Mouse (Mus musculus) right cerebral cortex, postnatal 36 days (tissue): ENCODE data around the gene Prss2.
"Not testable (repeated sequence)": the region's sequence is repeated elsewhere in the genome, so short reads cannot be mapped to it uniquely, and the experiment has no call there.

ENCODE experiments used
- DNase-seq, 2 experiments: peaks; one replicate each; pipeline ENCODE4 v3.0.0; 2022; ENCODE audit warnings: low spot score in 2 of 2, mixed read lengths in 1 of 2

Gene Prss2

GRCm38 (mm10) chr6:41521487-41521886, at the start of gene Prss2:
Gene Prss2, plus strand, starts transcription at chr6:41521787.
- DNase-seq = no peak

GRCm38 (mm10) chr6:41499374-41499773, 22.2 kb upstream of the Prss2 start:
- DNase-seq = no peak

GRCm38 (mm10) chr6:41504915-41505314, 16.7 kb upstream of the Prss2 start:
- no peak for DNase-seq

DNA sequence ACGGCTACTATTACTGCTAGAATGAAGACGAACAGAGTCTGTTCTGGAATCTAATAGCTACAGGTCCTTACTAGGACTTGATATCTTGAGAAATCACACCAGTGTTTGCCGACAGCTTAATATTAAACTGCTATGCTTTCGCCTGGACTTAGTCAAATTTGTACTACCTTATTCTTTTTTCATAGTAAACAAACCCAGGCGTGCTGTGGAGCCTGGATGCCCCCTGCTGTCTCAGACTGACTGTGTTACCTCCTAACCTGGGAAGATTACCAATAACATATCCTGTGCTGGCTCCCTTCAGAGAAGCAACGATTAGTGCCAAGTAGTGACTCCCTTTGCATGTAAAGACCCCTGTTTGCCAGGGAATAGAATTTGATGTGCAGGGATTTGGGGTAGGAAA, 16.3 kb upstream of the Prss2 start:
- no peak for DNase-seq

- no peak for DNase-seq
These were observed 3.5 kb upstream of the Prss2 start for GRCm38 (mm10) chr6:41518017-41518524.

DNA sequence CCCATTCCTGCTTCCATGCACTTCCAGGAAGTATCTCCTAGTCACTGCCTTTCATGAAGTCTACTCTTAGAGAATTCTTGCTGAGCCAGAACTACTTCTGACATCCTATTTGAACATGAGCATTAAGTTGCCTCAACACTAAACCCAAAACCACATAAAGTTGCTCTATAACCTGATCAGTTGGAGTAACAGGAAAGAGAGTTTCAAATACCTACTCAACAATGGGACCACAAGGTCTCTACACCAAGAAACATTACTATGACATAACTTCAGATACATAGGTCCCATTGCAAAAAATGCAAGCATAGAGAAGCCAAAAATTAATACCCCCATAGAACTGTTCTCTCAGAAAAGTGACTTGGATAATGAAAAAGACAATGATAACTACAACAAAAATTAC, 4.9 kb downstream of the Prss2 start:
- no peak for DNase-seq

GRCm38 (mm10) chr6:41527402-41527801, 5.8 kb downstream of the Prss2 start:
- DNase-seq = no peak

DNA sequence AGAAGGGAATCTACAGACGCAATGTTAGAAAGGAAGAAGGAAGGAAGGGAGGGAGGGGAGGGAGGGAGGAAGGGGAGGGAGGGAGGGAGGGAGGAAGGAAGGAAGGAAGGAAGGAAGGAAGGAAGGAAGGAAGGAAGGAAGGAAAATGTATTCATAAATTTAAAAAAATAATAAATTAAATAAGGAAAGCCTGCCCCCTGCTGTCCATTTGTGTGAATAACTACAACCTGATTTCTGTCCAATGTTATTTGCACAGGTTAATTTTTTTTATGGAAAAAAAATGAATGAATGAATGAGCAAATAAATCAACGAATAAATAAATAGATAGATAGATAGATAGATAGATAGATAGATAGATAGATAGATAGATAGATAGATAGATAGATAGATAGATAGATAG, 8.4 kb downstream of the Prss2 start:
- not testable (repeated sequence) for DNase-seq

GRCm38 (mm10) chr6:41532181-41532580, 10.6 kb downstream of the Prss2 start:
- no peak for DNase-seq

GRCm38 (mm10) chr6:41532687-41533284, 11.2 kb downstream of the Prss2 start:
- no peak for DNase-seq

DNA sequence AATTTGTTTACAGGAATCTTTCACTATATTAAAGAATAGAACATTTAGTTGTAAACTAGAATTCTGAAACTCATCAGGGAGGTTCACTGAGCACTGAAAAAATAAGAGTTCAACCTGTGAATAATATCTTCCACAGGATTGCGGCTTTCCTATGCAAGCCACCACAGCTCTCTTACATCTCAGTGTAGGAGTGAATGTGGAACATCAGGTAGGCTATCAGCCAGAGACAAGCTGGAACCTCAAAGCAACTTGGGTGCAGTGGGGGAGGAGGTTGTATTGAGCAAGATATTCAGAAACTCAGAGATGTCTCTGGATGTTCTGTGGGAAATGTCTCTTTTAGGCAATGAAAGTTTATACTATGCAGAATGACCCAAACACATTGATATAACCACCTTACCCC, 15.8 kb downstream of the Prss2 start:
- DNase-seq = no peak

GRCm38 (mm10) chr6:41538296-41538695, 16.7 kb downstream of the Prss2 start:
- not testable (repeated sequence) for DNase-seq

DNA sequence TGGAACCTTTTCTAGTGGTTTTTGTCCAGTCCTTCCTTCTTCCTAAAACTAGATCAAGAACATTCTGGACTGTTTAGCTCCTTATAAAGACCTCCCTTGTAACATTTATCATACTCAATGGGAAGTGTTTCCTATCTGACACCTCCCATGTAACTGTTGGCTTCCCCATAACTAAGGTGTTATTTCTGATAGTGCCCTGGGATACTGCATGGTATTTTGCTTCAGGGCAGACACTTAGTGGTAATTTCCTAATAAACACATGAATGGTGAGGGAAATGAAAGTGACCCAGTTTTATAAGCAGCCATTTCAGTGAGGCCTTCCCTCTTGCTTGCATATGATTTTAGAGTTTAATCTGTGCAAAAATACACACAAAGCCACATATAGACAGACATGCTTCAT, 19.2 kb downstream of the Prss2 start:
- no peak for DNase-seq

DNA sequence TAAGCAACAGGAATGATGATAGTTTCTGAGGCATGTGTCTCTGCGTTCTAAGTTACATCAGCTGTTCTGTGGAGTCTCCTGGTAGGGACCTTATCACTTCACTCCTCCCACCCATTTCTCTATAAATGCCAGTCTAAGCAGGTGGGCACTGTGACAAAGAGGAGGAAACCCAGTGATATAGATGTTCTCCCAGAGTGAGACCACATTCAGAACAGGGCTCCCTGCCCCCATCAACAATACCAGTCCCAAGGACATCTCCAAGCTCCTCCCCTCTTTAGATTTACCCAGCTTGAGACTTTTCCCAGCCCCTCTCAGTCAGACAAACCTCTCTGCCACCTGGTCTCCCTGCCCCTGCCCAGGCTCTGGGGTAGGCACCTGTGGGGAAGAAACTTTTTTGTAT, 20.2 kb downstream of the Prss2 start:
- DNase-seq = no peak

DNA sequence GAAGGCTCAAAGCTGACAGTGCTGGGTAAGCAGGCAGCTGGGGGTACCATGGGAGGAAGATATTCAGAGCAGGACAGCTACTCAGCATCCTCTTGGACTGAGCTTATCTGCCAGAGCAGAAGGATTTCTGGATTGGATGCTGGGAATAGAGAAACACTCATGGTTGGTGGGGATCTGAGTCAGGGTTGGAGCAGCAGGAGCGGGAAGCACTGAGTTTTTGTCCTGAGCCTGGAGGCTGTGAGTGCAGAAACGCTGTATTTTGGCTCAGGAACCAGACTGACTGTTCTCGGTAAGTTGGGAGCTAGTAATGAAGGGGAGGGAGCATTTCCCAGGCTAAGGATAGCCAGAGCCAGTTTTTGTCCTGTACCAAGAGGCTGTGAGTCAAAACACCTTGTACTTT, 21.4 kb downstream of the Prss2 start:
- no peak for DNase-seq

- no peak for DNase-seq
These were observed 21.9 kb downstream of the Prss2 start for GRCm38 (mm10) chr6:41543411-41544050.

DNA sequence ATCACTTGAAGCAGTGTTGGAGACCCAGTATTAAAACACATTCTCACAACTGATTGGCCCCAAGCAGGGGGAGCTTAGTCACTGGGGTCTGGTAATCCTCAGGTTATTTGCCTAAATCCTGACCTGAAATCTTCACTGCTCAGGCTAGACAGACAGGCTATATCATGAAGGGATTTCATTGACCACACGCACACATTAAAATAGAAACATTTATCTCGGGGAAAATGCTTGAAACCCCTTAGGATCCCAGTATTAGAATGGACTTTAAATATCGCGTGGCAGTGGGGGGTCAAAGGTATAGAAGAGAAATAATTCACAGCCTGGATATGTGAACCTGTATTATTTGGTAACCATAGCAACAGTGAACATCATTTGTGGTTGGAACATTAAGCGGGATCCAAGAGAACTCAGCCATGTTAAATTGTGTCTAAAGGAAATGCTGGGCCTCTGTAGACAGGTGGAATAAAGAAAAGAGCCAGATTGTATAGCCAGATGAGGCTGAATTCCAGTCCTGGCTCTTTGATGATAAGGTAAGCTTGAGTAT, 22.9 kb downstream of the Prss2 start:
- no peak for DNase-seq

- DNase-seq = no peak
These were observed 23.7 kb downstream of the Prss2 start for GRCm38 (mm10) chr6:41545266-41545665.

DNA sequence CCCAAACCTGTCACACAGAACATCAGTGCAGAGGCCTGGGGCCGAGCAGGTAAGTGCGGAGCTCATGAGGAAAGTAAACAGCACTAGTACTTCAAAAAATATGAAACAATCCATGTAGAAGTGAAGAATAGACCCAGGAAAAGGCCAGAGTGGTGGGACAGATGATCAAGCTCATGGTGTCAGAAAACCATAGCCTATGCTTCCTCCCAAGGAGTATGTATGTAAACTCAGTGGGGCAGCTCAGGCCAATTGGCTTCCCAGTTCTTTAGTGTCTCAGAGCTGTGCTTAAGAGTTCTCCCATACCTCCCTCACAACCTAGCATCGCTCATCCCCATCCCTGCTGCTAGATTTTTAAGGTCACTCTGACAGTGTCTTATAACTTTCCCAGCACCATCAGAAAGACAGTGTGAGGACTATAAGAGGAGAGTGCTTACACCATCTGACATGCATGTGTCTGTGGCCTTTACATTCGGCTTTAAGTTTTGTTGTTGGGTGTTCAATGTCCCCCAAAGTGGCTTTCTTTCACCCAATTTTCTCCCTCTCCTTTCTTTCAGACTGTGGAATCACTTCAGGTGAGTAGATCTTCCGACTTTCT, 25.6 kb downstream of the Prss2 start:
- DNase-seq = no peak

DNA sequence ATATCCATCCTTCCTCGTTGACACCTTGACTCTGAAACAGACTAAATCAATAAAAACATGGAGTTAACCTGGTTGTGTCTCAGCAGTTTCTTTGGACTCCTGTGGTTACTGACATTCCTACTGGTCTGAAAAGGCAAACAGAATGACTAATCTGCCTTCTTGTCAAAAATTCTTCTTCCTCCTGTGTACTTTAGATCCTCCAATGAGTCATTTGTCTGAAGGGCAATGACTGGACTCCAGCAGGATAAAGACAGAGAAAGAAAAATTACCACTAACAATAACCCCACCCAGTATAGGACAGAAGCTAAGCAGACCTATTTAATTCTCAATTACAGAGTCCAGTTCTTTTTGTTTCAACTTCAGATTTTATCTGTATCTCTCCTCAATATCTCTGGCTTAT, 26.7 kb downstream of the Prss2 start:
- DNase-seq = no peak

DNA sequence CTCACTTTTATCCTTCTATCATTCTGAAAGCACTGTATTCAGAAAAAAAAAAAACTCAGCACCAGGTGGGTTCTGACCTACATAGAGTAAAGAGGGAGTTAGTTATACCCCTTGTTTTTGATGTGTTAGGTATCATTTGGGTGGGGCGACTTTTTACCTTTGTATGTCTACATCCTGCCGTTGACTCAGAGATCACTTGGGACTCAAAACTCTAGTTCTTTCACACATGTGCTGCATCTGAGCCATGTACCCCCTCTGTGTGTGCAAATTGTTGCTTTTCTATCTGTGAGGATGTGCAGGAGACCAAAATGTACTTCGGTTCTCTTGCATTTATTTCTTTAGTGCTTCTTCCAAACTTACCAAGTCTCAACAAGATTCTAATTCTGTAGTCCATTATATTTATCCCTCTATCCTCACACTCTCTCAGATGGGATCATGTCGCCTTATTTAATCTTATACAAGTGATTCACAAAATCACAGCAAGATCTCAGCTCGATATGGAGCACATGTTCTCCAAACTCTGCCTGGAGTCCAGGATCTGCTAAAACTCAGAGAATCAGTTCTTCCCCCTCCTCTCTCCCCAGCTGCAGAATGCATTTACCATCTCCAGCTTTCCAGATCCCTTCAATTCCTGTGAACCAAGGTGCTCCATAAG, 31.9 kb downstream of the Prss2 start:
- DNase-seq = no peak
